Mouse (Mus musculus): ENCODE measurements around the gene Strip2.

The Strip2 gene

GRCm38 (mm10) chr6:29916530-29917382 is at the start of gene Strip2:
Gene Strip2, plus strand, starts transcription at chr6:29917012.
- peak; percentile 98 for DNase-seq

- DNase-seq: no peak
These were observed 48.4 kb upstream of the Strip2 start for GRCm38 (mm10) chr6:29868341-29868895.

GRCm38 (mm10) chr6:29873654-29874053 is 43.2 kb upstream of the Strip2 start:
- DNase-seq: no peak

GRCm38 (mm10) chr6:29875576-29875975 is 41.2 kb upstream of the Strip2 start:
- DNase-seq: no peak

- DNase-seq: no peak
These were observed 40.0 kb upstream of the Strip2 start for GRCm38 (mm10) chr6:29876782-29877181.

GRCm38 (mm10) chr6:29879579-29879978 is 37.2 kb upstream of the Strip2 start:
- DNase-seq: no peak

- DNase-seq: no peak
These were observed 36.0 kb upstream of the Strip2 start for GRCm38 (mm10) chr6:29880796-29881195.

GRCm38 (mm10) chr6:29881936-29882335 is 34.9 kb upstream of the Strip2 start:
- DNase-seq: no peak

- no peak for DNase-seq
These were observed 33.9 kb upstream of the Strip2 start for GRCm38 (mm10) chr6:29882870-29883269.

GRCm38 (mm10) chr6:29891151-29891550 is 25.7 kb upstream of the Strip2 start:
- no peak for DNase-seq

- DNase-seq: peak; percentile 49
These were observed 19.8 kb upstream of the Strip2 start for GRCm38 (mm10) chr6:29896976-29897375.

GRCm38 (mm10) chr6:29901450-29901849 is 15.4 kb upstream of the Strip2 start:
- no peak for DNase-seq

GRCm38 (mm10) chr6:29902256-29902655 is 14.6 kb upstream of the Strip2 start:
- DNase-seq: no peak

- DNase-seq: no peak
These were observed 13.4 kb upstream of the Strip2 start for GRCm38 (mm10) chr6:29903343-29903914.

- DNase-seq: no peak
These were observed 12.5 kb upstream of the Strip2 start for GRCm38 (mm10) chr6:29904281-29904680.

- DNase-seq: no peak
These were observed 6.2 kb upstream of the Strip2 start for GRCm38 (mm10) chr6:29910631-29911030.

GRCm38 (mm10) chr6:29913673-29914072 is 3.1 kb upstream of the Strip2 start:
- no peak for DNase-seq

GRCm38 (mm10) chr6:29914136-29914535 is 2.7 kb upstream of the Strip2 start:
- no peak for DNase-seq

- DNase-seq: no peak
These were observed 976 bp upstream of the Strip2 start for GRCm38 (mm10) chr6:29915836-29916235.

- DNase-seq: no peak
These were observed 540 bp downstream of the Strip2 start for GRCm38 (mm10) chr6:29917383-29917720.

- no peak for DNase-seq
These were observed 1.1 kb downstream of the Strip2 start for GRCm38 (mm10) chr6:29917947-29918346.

GRCm38 (mm10) chr6:29923501-29923900 is 6.7 kb downstream of the Strip2 start:
- no peak for DNase-seq

GRCm38 (mm10) chr6:29925594-29926219 is 8.9 kb downstream of the Strip2 start:
- DNase-seq: no peak

GRCm38 (mm10) chr6:29930087-29930486 is 13.3 kb downstream of the Strip2 start:
- DNase-seq: no peak
